Mouse (Mus musculus) gastrocnemius, postnatal 10 days (tissue): Measurements from ENCODE around the gene Meis3. TPM values are rescaled to one million over a fixed set of nuclear protein-coding genes. Genes with fewer than 3 reads are reported as not detected.

Source experiments
- DNase-seq: peaks from one replicate; pipeline ENCODE4 v3.0.0; 2021; ENCODE audit warnings: mixed read lengths
- total RNA-seq, 2 experiments: library from RNA; stranded (reverse); gene quantifications; 2 replicates each; pipeline ENCODE4 v1.2.3; 2021

Gene Meis3
- total RNA-seq, 2 experiments from 2014 or later: 4.2 to 6.8 TPM

DNA sequence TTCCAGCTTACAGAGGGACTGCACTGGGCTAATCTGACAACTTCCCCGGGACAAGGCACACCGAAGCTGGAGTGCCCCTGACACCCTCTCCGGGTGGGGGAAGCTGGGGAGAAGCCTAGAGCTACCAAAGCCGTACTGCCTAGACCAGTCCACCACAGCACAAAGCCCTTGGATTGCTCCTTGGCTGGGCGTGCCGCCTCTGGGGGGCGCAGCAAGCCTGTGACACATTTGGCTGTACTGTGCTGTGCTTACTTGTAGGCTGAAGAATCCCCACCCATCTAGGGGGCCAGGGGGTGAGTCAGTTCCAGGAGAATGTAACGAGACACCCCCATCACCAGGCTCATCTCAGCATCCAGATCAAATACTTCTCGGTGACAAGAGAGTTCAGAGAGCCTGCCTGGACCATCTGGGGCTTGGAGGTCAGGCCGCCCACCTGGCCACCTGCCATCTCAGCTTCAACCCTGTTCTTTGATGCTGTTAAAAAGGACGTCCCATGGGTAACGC is 36.0 kb downstream of the Meis3 start:
- peak; percentile 40 for DNase-seq

- DNase-seq: no peak
Measured at GRCm38 (mm10) chr7:16213196-16213595, 38.3 kb downstream of the Meis3 start.

DNA sequence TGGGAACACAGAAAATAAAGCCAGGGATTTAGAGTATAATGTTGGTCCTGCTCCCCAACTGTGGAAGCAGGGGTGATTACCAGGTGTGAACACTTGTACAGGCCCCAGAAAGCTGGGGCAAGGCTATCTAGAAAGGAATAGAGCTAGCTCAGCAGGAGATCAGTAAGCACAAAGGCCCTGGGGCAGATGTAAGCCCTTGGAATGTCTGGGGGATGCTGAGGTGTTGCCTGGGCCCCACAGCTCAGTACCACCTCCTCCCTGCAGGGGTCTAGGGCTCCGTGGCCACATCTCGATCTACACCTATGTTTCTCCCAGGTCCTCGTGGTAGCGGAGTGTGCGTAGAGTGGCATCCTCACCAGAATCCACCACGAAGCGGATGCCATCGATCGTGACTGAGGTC is 39.1 kb downstream of the Meis3 start:
- DNase-seq: no peak

DNA sequence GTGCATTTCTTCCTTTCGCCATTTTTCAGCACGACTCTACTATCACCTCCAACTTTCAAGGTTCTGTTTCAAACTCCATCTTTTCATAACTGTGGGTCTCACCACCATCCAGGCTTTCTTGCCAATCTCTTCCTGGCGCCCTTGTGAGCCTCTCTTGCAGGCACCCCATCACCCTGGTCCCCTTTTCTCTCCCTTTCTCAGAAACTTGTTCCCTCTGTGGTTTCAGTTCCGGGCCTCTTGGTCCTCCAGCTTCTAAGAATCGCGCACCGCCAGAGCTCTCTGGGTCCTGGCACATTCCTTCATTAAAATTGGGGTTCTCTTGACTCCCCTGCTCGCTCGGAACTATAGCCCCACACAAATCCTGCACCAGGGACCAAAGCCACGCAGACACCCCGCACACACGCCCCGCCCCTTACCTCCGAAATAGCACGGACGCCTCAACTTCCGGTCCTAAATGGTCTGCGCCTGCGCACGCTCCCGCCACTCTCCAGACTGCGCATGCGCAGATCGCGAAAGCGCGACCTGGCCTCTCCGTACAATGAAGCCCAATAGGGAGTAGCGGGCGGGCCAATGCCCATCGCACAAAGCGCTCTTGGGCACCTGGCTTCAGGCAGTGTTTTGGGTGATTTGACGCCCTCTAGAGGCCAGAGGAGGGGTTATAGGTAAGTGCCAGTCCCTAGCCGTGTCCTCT is 46.8 kb downstream of the Meis3 start, which contains the start of gene Dhx34:
TSS of gene Dhx34 (minus strand) at position 456 of the 691 bp plus-strand sequence.
- peak; percentile 96 for DNase-seq

- no peak for DNase-seq
Measured at GRCm38 (mm10) chr7:16229869-16230268, 55.0 kb downstream of the Meis3 start.

Other genes with a start within 250 kb of the Meis3 start
- 100 to 1,000 TPM; 135 to 141 TPM for gene Nop53, start 229.0 kb upstream of the Meis3 start, total RNA-seq
- gene Ehd2, start 207.5 kb upstream of the Meis3 start, total RNA-seq: 100 to 1,000 TPM; 110 to 126 TPM
- 10 to 100 TPM in 1 of 2 experiments, 1 to 10 TPM in 1; 8.2 to 11.5 TPM for gene Bicra, start 127.2 kb upstream of the Meis3 start, total RNA-seq
- not detected for gene Zfp541, start 113.3 kb upstream of the Meis3 start, total RNA-seq
- 100 to 1,000 TPM; 123 to 145 TPM for gene Napa, start 76.6 kb upstream of the Meis3 start, total RNA-seq
- 10 to 100 TPM; 12.0 to 13.1 TPM for gene Kptn, start 55.2 kb upstream of the Meis3 start, total RNA-seq
- gene Slc8a2, start 45.3 kb upstream of the Meis3 start, total RNA-seq: under 1 TPM; 0.75 to 0.86 TPM
- gene Dhx34, start 46.9 kb downstream of the Meis3 start, total RNA-seq: 1 to 10 TPM; 5.8 to 7.6 TPM
- gene C5ar2, start 69.1 kb downstream of the Meis3 start, total RNA-seq: under 1 TPM; 0.16 to 0.41 TPM
- gene C5ar1, start 84.5 kb downstream of the Meis3 start, total RNA-seq: 1 to 10 TPM; 3.2 to 3.3 TPM
- gene Inafm1, start 98.5 kb downstream of the Meis3 start, total RNA-seq: 10 to 100 TPM; 11.0 to 11.7 TPM
- gene Ccdc9, start 111.7 kb downstream of the Meis3 start, total RNA-seq: 10 to 100 TPM; 34.0 to 47.6 TPM
- 1 to 10 TPM; 4.6 to 6.1 TPM for gene Bbc3, start 133.3 kb downstream of the Meis3 start, total RNA-seq
- gene Sae1, start 212.7 kb downstream of the Meis3 start, total RNA-seq: 10 to 100 TPM; 43.3 to 48.8 TPM
- 10 to 100 TPM; 33.2 to 37.9 TPM for gene Zc3h4, start 225.8 kb downstream of the Meis3 start, total RNA-seq